Mouse (Mus musculus): ENCODE measurements at regions not wholly inside any gene's neighbourhood (a gene's known extent, or its start where the extent isn't known, plus 50 kb on each side); places are given as distances from the start of the nearest gene placed in this dataset. TPM values are rescaled to one million over a fixed set of nuclear protein-coding genes. Genes with fewer than 3 reads are reported as not detected.

DNA sequence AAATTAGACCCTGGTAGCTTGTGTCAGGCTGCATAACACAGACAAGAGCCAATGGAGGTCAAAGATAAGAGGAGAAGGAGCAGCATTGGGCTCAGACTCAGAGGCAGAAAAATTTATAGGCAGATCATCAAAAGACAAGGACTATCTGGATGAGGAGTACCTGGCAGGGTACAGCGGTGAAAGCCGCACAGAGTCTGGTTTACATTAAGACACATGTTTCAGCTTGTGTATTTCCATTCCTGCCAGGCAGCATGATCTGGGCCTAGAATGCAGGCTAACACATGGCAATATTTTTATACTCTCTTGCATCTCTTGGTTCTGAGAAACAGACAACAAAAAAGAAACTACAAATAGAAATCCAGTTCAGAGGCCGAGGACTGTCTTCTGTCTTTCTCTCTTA is 91.9 kb upstream of the Sema3a start:
- no peak overlapping the region for H3K27ac ChIP-seq (ENCODE audit: low read depth, low read length)
- H3K36me3 ChIP-seq (ENCODE audit: control insufficient read depth, insufficient read depth, low read length): no peaks in the 10 kb centered on the region
- no peaks in the 10 kb centered on the region for H3K9me3 ChIP-seq (ENCODE audit: control insufficient read depth, low read length)
- H3K27me3 ChIP-seq (ENCODE audit: control insufficient read depth, insufficient read depth, low read length): no peaks in the 10 kb centered on the region
- no peak overlapping the region for H3K4me2 ChIP-seq
- DNase-seq (ENCODE audit: low spot score, missing footprints) (no peak), ATAC-seq (ENCODE audit: low FRiP score) (no peak)
- H3K4me1 ChIP-seq (ENCODE audit: control insufficient read depth, insufficient read depth, low read length): no peaks in the 10 kb centered on the region
- H3K4me3 ChIP-seq (ENCODE audit: low read depth, low read length): no peak overlapping the region
- H3K9ac ChIP-seq (ENCODE audit: low read length): no peak overlapping the region
- WGBS: 88% methylated on average over 3 of the region's 3 CpGs

DNA sequence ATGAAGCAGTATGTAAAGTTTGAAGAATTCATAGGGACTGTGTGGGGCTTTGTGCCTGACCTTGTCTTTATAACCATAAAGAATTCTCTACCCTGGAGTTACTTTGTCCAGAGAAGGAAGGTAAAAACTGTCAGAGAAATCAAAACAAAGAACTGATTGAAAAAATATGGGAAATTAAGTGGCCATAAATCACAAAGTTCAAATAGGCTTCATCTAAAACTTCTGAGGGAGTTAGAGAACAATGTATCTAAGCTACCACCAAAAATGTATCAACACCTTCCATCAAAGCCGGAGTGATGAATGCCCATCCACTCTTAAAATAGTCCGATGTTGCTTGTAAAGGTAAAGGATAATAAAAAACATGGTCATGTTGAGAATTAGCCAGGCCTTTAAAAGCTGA is 89.1 kb upstream of the Sema3a start:
- no peaks in the 10 kb centered on the region for H3K4me1 ChIP-seq (ENCODE audit: control insufficient read depth, insufficient read depth, low read length)
- H3K9me3 ChIP-seq (ENCODE audit: control insufficient read depth, low read length): no peaks in the 10 kb centered on the region
- WGBS: 92% methylated on average over 2 of the region's 2 CpGs
- no peak overlapping the region for H3K9ac ChIP-seq (ENCODE audit: low read length)
- H3K27ac ChIP-seq (ENCODE audit: low read depth, low read length): no peak overlapping the region
- H3K36me3 ChIP-seq (ENCODE audit: control insufficient read depth, insufficient read depth, low read length): no peaks in the 10 kb centered on the region
- DNase-seq (ENCODE audit: low spot score, missing footprints) (no peak), ATAC-seq (ENCODE audit: low FRiP score) (no peak)
- no peaks in the 10 kb centered on the region for H3K27me3 ChIP-seq (ENCODE audit: control insufficient read depth, insufficient read depth, low read length)
- no peak overlapping the region for H3K4me3 ChIP-seq (ENCODE audit: low read depth, low read length)
- no peak overlapping the region for H3K4me2 ChIP-seq

DNA sequence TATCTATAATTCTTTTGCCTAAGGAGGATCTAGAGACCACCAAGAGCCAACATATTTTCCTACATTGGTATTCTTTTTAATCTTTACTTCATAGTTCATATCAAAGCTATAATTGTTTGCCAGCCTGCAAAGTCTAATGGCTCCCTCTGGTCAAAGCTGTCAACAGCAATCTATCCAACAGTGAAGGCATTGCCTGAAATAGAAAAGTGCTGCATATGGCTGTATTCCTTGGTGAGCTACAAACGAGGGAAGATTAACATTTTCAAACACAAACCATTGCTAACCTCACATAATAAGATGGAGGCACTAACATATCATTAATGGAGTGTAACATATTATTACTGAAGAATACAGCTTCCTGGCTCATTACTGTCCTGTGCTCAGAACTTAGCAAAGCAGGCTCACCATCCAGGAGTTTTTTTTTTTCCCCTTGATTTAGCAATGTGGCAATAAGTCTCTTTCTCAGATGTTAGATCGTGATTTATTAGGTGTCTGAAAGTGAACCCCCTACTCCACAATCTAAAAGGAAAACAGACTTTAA is 66.3 kb upstream of the Sema3a start:
- WGBS: 79% methylated on average over 2 of the region's 2 CpGs

DNA sequence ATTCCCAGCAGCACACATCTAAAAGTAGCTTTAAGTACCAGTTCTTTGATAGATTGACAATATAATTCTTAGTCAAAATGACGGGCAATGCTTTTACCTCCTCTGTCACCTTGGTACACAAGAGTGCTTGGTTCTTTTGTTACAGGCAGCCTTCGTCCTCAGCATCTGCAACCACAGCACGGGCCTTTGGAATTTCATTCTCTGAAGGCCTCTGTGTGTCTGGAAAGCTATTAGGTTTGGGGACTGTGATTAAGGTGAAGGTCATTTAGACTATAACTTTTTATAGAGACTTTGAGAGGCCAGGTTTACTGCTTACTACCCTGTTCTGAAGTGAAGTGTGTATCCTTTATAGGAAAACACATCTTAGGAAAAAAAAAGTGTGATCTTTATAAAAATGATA is 58.3 kb upstream of the Sema3a start:
- 50% methylated on average over 3 of the region's 3 CpGs for WGBS
- Histone ChIP-seq H3K4me2 (no peak overlapping the region), H3K27me3 (ENCODE audit: control insufficient read depth, insufficient read depth, low read length) (no peaks in the 10 kb centered on the region), H3K9me3 (ENCODE audit: control insufficient read depth, low read length) (no peaks in the 10 kb centered on the region), H3K4me1 (ENCODE audit: control insufficient read depth, insufficient read depth, low read length) (no peaks in the 10 kb centered on the region), H3K4me3 (ENCODE audit: low read depth, low read length) (no peak overlapping the region), H3K36me3 (ENCODE audit: control insufficient read depth, insufficient read depth, low read length) (no peaks in the 10 kb centered on the region), H3K27ac (ENCODE audit: low read depth, low read length) (no peak overlapping the region), H3K9ac (ENCODE audit: low read length) (no peak overlapping the region)
- DNase-seq (ENCODE audit: low spot score, missing footprints) (no peak), ATAC-seq (ENCODE audit: low FRiP score) (no peak)

More for the DNA sequence above, 66.3 kb upstream of the Sema3a start:
- no peak overlapping the region for H3K9ac ChIP-seq (ENCODE audit: low read length)
- DNase-seq (ENCODE audit: low spot score, missing footprints) (no peak), ATAC-seq (ENCODE audit: low FRiP score) (no peak)
- H3K4me1 ChIP-seq (ENCODE audit: control insufficient read depth, insufficient read depth, low read length): no peaks in the 10 kb centered on the region
- H3K4me3 ChIP-seq (ENCODE audit: low read depth, low read length): no peak overlapping the region
- no peaks in the 10 kb centered on the region for H3K9me3 ChIP-seq (ENCODE audit: control insufficient read depth, low read length)
- no peak overlapping the region for H3K4me2 ChIP-seq
- no peaks in the 10 kb centered on the region for H3K36me3 ChIP-seq (ENCODE audit: control insufficient read depth, insufficient read depth, low read length)
- H3K27ac ChIP-seq (ENCODE audit: low read depth, low read length): no peak overlapping the region
- no peaks in the 10 kb centered on the region for H3K27me3 ChIP-seq (ENCODE audit: control insufficient read depth, insufficient read depth, low read length)

Small RNA genes in the stretch of these regions (microRNA-seq; reads per million reads assigned to microRNA genes)
- not detected for gene Gm23243
